Mouse (Mus musculus) urinary bladder, adult 18-20 months (tissue): ENCODE results near the gene Slc2a1.

Source experiments
- DNase-seq, 2 experiments: peaks; one replicate each; pipeline ENCODE4 v3.0.0; 2022; ENCODE audit warnings: low spot score in 2 of 2, mixed read lengths in 2 of 2

Gene Slc2a1

DNA sequence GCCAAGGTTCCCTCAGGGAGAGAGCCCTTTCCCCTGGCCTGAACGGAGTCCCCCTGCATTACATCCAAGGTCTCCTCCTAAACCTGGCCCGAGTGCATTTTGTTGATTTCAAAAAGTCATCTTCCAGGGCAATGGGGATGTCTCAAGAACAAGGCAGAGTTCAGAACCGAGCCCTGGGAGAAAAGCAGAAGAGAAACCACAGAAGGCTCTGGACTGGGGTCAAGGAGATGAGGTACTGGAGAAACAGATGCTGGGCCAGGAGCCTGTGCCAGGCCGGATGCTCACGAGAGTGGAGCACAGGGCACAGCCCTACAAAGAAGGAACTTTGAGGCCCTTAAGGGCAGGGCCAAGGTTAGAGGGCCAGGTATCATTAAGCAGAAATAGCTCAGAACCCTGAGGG, 69.2 kb downstream of the Slc2a1 start:
- DNase-seq = no peak

DNA sequence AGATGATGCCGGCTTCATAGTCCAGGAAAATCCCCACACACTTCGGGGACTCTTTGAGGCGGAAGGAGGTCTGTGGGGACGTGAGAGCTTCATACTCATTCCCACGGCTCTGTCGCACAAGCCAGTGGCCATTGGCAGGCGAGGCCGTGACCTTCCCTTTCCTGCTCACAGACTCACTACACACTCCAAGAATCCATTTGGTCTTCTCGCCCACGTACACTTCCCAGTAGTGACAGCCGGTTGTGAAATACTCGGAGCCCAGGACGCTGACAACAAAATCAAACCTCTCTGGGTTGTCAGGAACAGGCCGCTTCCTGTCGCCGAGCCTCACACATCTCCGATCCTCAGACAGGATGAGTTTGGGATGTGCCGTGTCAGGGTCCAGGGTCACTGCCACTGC, 69.8 kb downstream of the Slc2a1 start:
- no peak for DNase-seq

DNA sequence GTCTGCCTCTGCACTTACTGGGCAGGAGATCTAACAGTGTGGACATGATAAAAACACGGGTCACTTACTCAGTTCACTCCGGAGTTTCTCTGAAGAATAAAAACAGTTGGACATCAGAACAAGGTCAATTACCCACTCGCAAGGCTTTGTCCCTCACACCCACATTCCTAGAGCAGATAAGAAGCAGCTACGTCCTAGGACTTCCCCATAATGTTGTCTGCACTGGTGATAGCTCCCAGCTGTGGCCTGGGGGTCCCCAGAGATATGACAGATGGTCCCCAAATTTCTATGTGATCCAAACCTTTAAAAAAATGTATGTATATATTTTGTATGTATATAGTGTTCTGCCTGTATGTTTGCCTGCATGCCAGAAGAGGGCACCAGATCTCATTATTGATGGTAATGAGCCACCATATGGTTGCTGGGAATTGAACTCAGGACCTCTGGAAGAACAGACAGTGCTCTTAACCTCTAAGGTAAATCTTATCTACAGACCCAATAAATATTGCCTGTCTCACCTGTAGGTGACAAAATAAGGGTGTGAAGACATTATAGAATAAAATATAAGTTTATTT, 71.7 kb downstream of the Slc2a1 start:
- no peak for DNase-seq

DNA sequence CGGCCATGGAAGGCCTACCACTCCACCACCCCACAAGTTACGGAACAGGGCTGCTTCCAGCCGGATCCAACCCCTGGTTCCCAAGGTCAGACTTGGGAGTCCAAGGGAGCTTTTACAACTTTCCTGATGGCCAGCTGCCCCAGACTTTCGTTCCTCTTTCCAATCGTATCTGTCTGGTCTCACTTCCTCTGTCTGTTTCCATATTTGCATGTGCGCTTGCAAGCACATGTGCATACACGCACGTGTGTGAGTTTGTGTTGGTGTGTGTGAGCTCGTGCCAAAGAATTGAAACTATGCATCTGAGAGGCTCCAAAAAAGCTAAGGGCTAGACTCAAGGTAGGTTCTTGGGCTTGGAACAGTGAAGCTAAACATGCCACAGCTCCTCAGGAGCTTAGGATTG, 72.9 kb downstream of the Slc2a1 start:
- DNase-seq = no peak

DNA sequence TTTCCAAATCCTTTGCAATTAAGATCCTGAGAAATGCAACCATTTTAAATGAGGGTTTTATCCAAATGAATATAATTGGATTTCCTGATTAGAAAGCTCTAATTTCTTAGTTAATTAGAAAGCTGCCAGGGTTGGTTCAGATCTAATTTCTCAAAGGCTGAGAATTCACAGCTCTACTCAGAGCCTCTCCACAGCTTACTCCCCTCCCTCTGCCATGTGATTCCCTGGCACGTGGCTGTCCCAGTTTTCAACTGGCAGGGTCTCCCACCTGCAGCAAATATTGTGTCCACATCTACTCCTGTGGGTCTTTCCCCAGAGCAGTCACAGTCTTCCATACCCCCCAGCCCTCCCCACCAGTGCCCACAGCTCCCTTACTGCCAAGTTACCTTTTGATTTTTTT, 75.0 kb downstream of the Slc2a1 start:
- no peak for DNase-seq

DNA sequence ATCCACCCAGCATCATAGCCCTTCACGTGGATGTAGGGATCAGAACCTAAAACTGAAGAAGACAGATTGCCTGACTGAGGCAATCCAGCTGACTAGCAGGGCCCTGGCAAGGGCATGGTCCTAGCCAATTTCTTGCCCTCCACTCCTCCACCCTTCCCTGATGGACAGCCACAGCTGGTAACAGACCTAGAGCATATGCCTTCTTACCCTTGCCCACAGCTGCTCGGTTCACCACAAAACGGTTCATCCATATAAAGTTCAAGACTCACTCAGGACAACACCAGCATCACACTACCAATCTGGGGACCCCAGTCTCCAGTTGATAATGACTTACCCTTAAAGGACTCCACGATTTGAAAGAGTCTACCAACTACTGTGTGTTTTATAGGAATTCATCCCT, 77.3 kb downstream of the Slc2a1 start:
- no peak for DNase-seq
